Mouse (Mus musculus): ENCODE results near the gene Zbtb7a.

DNA sequence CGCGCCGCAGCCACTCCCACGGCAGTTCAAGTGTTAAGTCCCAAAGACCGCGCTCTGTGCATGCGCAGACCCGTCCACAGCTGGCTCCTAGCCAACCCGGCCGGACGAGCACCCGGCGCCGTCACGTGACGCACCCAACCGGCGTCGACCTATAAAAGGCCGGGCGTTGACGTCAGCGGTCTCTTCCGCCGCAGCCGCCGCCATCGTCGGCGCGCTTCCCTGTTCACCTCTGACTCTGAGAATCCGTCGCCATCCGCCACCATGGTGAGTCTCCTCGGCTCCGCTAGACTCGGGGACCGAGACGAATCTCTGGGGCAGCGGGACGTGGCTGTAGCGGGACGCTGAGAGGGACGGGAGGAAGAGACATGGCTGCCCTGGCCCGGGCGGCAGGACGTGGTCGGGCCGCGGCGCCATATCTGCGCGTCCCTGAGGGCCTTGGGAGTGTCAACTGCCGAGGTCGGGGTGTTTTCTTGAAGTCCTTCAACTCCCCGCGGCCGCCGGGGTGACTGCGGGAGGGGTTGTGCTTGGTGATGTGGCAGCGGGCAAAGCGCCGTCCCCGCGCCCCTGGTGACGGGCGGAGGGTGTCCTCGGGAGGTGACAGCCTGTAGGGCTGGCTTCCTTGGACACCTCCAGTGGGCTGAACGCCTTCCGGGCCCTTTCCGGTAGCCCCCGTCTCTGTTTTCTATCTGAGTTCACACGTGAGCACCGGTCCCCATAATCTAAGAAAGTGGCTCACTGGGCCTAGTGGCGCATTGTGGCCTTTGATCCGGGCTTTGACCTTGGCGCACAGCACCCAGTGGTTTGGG, 41.6 kb downstream of the Zbtb7a start, which contains the start of gene Eef2:
- TF ChIP-seq POLR2A (IDR thresholded peaks at IDR 0.05; ENCODE audit: borderline replicate concordance, extremely low read depth, low read depth, low read length) (peak; percentile 99), CTCF (IDR thresholded peaks at IDR 0.05; ENCODE audit: insufficient read depth, low read length) (no peak)
